Mouse (Mus musculus) C3H10T1/2 (cell line): ENCODE data around the gene Otop1. TPM values are rescaled to one million over a fixed set of nuclear protein-coding genes. Genes with fewer than 3 reads are reported as not detected.

ENCODE experiments used
- polyA plus RNA-seq, 2 experiments: library from polyadenylated mRNA; unstranded; fragments of >200 nt; fragmentation: generic; extraction: Trizol; gene quantifications; one replicate each; pipeline ENCODE4 v1.2.1; 2012; ENCODE audit warnings: missing spikeins in 2 of 2

Otop1 gene
- polyA plus RNA-seq = under 1 TPM in 1 of 2 experiments, not detected in 1; 0.01 TPM

DNA sequence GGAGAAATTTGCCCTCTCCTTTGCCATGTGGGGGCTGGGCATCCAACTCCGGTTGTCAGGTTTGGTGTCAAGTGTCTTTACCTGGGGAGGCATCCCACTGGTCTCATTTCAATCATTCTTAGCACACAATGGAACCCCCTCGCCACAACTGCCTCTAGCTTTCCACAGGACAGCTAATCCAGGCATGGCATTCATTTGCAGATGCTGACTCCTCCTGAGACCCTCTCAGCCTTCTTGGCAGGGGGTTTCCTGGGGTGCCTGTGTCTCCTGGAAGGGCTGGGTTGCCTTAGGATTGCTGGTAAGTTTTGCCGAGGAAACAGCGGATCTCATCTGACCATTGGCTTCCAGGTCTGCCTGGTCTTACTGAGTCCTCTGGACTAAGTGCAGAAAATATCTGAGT is at the start of gene Otop1:
Gene Otop1 (plus strand): TSS at position 202 of the 400 bp plus-strand sequence.

DNA sequence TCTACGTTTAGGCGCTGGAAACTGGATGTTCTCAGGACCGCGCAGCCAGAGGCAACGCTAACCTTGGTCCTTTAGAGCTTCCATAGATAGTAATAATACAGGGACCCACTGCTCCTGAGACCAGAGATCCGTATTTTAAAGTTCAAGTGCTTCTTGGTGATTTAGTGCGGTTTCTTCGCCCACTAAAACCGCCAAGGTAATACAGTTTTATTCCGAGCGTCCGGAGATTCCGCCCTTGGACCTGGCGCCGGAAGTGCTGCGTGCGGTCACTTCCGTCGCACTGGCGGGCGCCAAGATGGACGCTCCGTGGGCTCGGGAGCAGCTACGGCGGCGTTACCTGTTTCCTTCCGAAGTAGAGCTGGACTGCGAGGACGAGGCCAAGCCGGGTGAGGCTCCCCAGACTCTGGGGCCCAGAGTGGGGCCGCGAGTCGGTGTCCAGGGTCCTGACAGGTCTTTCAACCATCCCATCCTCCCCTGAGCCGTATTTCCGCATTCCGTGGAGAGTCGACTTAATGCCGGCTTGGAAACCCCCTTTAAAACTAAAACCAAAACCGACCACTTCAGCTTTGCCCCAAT is 15.6 kb upstream of the Otop1 start, which contains the start of gene Tmem128:
Gene Tmem128 (plus strand): TSS at position 79 of the 576 bp plus-strand sequence.

DNA sequence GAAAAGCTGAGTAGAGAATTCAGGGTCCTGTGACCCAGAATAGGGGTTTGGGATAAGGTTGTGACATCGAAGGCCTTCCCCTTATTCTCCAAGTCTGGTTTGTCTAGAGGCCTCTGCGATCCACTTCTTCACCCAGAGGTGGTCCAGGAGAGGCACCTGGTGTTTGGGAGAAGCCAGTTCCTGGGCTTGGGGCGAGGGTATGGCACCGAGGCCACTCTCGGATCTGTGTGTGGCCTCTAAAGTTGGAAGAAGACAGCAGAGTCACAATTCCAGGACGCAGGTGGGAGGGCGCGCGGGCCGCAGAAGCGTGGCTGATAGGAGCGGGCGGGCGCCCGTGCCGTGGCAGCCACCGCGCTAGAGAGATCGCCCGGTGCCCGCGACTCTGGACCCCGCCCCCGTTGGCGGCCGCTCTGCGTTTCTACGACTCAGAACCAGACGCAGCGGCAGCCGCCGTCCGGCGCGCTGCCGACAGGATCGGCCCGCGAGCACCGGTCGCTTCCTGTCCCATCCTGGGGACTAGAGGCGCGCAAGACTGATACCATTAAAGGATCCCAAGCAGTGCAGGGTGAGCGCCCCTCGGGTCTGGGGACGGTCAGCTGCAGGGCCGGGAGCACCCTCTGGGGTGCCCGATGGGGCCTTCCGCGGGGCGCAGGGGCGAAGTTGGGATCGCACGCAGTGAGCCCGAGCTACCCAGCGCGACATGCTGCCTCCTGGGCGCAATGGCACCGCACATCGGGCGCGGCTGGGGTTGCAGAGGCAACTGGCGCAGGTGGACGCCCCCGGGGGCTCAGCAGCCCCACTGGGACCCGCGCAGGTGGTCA is 43.4 kb downstream of the Otop1 start, which contains the start of gene Drd5:
Gene Drd5 (plus strand): TSS at position 402 of the 821 bp plus-strand sequence.

Other genes with a start within 250 kb of the Otop1 start
- gene Stx18, start 237.2 kb upstream of the Otop1 start, polyA plus RNA-seq = 10 to 100 TPM in 1 of 2 experiments, 1 to 10 TPM in 1; 6.8 to 33.2 TPM
- gene Nsg1, start 116.1 kb upstream of the Otop1 start, polyA plus RNA-seq = 10 to 100 TPM in 1 of 2 experiments, 1 to 10 TPM in 1; 6.4 to 23.3 TPM
- gene Zbtb49, start 55.5 kb upstream of the Otop1 start, polyA plus RNA-seq = 1 to 10 TPM in 1 of 2 experiments, under 1 TPM in 1; 0.88 to 8.2 TPM
- gene Lyar, start 55.5 kb upstream of the Otop1 start, polyA plus RNA-seq = 10 to 100 TPM; 12.0 to 12.8 TPM
- gene Tmem128, start 15.8 kb upstream of the Otop1 start, polyA plus RNA-seq = 10 to 100 TPM; 10.6 to 16.3 TPM
- gene Drd5, start 43.4 kb downstream of the Otop1 start, polyA plus RNA-seq = not detected
- 1 to 10 TPM in 1 of 2 experiments, under 1 TPM in 1; 0.67 to 1.3 TPM for gene Slc2a9, start 227.2 kb downstream of the Otop1 start, polyA plus RNA-seq